Mouse (Mus musculus) CD4-positive, CD25-positive, alpha-beta regulatory T cell (primary cell): ENCODE measurements around the gene Ccdc170. TPM values are rescaled to one million over a fixed set of nuclear protein-coding genes. Genes with fewer than 3 reads are reported as not detected.

Source experiments
- polyA plus RNA-seq: library from polyadenylated mRNA; unstranded; fragments of 100-300 nt; shearing (Covaris generic); gene quantifications from one replicate; pipeline ENCODE4 v1.2.1, GENCODE M21; 2017

Gene Ccdc170
- 0.13 TPM for polyA plus RNA-seq

DNA sequence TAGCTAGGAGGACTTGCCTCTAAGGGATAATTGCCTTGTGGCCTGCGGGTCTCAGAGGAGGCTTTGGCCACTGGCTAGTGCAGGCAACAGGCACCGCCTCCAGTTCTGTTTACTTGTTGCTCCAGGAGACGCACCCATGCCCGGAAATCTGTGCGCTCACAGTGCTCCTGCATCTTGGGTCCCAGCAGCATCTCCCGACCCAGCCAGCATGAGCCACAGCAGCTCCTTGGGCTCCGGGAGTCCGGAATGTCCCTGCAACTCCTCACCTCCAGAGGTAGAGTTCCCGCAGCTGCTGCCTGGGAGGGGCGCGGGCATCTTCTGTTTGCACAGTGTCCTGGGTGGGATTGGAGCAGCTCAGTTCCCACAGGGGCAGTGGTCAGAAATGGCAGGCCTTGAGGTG, at the start of gene Ccdc170:
TSS of gene Ccdc170 (plus strand) at position 148 of the 400 bp plus-strand sequence.

DNA sequence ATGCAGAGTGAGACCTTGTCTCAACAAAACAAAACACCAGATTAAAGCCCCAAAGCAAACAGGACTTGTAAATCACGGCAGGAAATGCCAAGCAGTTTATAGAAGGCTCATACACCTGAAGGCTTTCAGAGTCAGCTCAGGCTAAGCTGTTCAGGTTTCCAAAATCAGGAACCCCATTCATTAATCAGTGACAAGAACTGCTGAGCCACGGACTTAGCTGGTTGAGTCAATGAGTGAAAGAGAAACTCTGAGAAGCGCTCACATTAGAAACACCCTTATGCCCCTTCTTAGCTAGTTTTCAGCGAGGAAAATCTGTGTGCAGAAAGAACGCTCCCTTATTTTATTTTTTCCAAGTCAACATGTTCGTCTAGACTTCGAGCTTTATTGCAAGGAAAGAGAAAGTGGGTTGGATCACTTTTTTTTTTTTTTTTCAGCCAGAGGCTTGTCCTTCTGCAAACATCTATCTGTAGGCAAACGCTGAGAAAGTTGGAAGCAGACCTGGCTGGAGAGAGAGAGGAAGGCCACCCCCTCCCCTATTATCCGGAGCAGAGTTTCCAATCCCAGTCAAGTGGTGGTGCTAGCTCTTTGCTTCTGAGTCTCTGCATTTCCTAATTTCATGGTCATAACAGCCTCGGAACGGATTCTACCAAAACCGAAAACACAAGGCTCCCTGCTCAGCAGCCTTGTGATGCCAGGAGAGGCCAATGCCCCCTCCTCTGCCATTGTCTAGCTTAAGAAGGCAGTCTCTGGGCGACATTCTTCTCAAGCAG, 129.3 kb downstream of the Ccdc170 start, which contains the start of gene Esr1:
TSS of gene Esr1 (plus strand) at position 208 of the 770 bp plus-strand sequence.

Other genes with a start within 250 kb of the Ccdc170 start
- gene Akap12, start 216.1 kb upstream of the Ccdc170 start, polyA plus RNA-seq: 8.2 TPM
- 43.6 TPM for gene Zbtb2, start 94.4 kb upstream of the Ccdc170 start, polyA plus RNA-seq
- 71.6 TPM for gene Rmnd1, start 50.1 kb upstream of the Ccdc170 start, polyA plus RNA-seq
- 25.2 TPM for gene Armt1, start 50.0 kb upstream of the Ccdc170 start, polyA plus RNA-seq
- 1.5 TPM for gene Esr1, start 129.1 kb downstream of the Ccdc170 start, polyA plus RNA-seq